Mouse (Mus musculus) neural tube, embryonic 11.5 days (tissue): ENCODE measurements around the gene Dnm1. TPM values are rescaled to one million over a fixed set of nuclear protein-coding genes. Genes with fewer than 3 reads are reported as not detected.

Source experiments
- ATAC-seq: fragments of 200-750 bp; cut with Nextera tagmentation; 2 replicates; pipeline ENCODE4 v1.8.0; 2017; ENCODE audit warnings: moderate number of reproducible peaks, mild to moderate bottlenecking, moderate TSS enrichment, moderate library complexity; ENCODE audit not compliant: insufficient read depth, low FRiP score, low TSS enrichment
- DNase-seq: peaks from one replicate; pipeline ENCODE4 v3.0.0-alpha.2; 2015; ENCODE audit warnings: low spot score
- H3K27ac ChIP-seq: fragments of 300-500 bp; sonication (generic); 2 replicates; pipeline ENCODE4 v1.5.1; 2014; ENCODE audit warnings: low read depth, mild to moderate bottlenecking, low read length
- H3K27me3 ChIP-seq: fragments of 300-500 bp; sonication (generic); 2 replicates; pipeline ENCODE4 v1.6.1; 2014; ENCODE audit warnings: mild to moderate bottlenecking, low read length, mixed read lengths; ENCODE audit not compliant: control insufficient read depth, insufficient read depth
- H3K36me3 ChIP-seq: fragments of 300-500 bp; sonication (generic); 2 replicates; pipeline ENCODE4 v1.6.1; 2014; ENCODE audit warnings: mild to moderate bottlenecking, low read length, moderate library complexity, mixed read lengths; ENCODE audit not compliant: control insufficient read depth, insufficient read depth
- H3K4me1 ChIP-seq: fragments of 300-500 bp; sonication (generic); 2 replicates; pipeline ENCODE4 v1.6.1; 2014; ENCODE audit warnings: low read length, mixed read lengths; ENCODE audit not compliant: control insufficient read depth, insufficient read depth
- H3K4me2 ChIP-seq: fragments of 300-500 bp; sonication (generic); 2 replicates; pipeline ENCODE4 v1.6.1; 2014; ENCODE audit warnings: low read depth, mild to moderate bottlenecking, moderate library complexity
- H3K4me3 ChIP-seq: fragments of 300-500 bp; sonication (generic); 2 replicates; pipeline ENCODE4 v1.5.1; 2014; ENCODE audit warnings: low read depth, low read length
- H3K9ac ChIP-seq: fragments of 300-500 bp; sonication (generic); 2 replicates; pipeline ENCODE4 v1.6.1; 2014; ENCODE audit warnings: mild to moderate bottlenecking, low read length
- H3K9me3 ChIP-seq: fragments of 300-500 bp; sonication (generic); 2 replicates; pipeline ENCODE4 v1.6.1; 2016; ENCODE audit warnings: low read length; ENCODE audit not compliant: control insufficient read depth
- WGBS: fragments of 180-500 bp; shearing (Covaris S2); extraction: QIAGEN DNeasy Blood & Tissue Kit; methylation state at CpG from one replicate; pipeline ENCODE4 v1.1.7; 2014; 5-methylcytosine and 5-hydroxymethylcytosine counted together
- polyA plus RNA-seq: library from polyadenylated mRNA; unstranded; fragments of >200 nt; fragmentation: Nextera tagmentation; extraction: Ambion mirVana; gene quantifications from 2 replicates; pipeline ENCODE4 v1.2.1, GENCODE M21; 2014

The Dnm1 gene
- polyA plus RNA-seq, 1 experiment from 2014 or later, result 23.7 TPM

GRCm38 (mm10) chr2:32348311-32348710 is 4.8 kb downstream of the Dnm1 start:
- peaks cover 11% of the 10 kb centered on the region for H3K4me1 ChIP-seq
- ATAC-seq (no peak), DNase-seq (no peak)
- H3K9ac ChIP-seq, result no peak overlapping the region
- H3K27me3 ChIP-seq, result no peaks in the 10 kb centered on the region; the same call in 1 of the 2 replicates
- no peaks in the 10 kb centered on the region for H3K9me3 ChIP-seq
- WGBS, result 79% methylated on average over 11 of the region's 11 CpGs
- no peak overlapping the region for H3K27ac ChIP-seq
- no peaks in the 10 kb centered on the region; the same call in 1 of the 2 replicates for H3K36me3 ChIP-seq
- no peak overlapping the region for H3K4me2 ChIP-seq
- no peak overlapping the region for H3K4me3 ChIP-seq

DNA sequence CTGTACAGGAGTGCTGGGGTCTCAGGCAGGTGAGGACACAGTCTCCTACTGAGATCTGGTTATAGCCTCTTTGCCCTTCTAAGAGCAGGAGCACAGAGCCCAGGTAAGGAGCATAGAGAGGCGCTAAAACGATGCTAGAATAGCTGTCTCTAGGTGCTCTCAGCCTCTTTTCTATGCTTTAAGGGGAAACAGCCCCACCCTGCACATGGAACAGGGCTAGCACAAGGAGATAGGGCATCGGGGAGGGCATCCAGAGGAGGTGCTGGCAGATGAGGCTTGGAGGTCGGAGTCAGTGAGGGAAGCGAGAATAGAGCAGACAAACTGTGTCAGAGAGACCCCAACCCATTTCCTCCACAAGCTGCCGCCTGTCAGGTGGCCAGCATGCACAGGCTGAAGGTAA is 6.1 kb downstream of the Dnm1 start:
- 69% methylated on average over 6 of the region's 6 CpGs for WGBS
- H3K4me1 ChIP-seq, result peaks cover 11% of the 10 kb centered on the region
- no peak overlapping the region for H3K9ac ChIP-seq
- DNase-seq, result no peak
- ATAC-seq, result no peak
- H3K4me2 ChIP-seq, result no peak overlapping the region
- no peak overlapping the region for H3K4me3 ChIP-seq
- no peak overlapping the region for H3K27ac ChIP-seq
- H3K27me3 ChIP-seq, result no peaks in the 10 kb centered on the region; the same call in 1 of the 2 replicates
- no peaks in the 10 kb centered on the region; the same call in 1 of the 2 replicates for H3K36me3 ChIP-seq
- H3K9me3 ChIP-seq, result no peaks in the 10 kb centered on the region

GRCm38 (mm10) chr2:32344598-32345321 is 8.4 kb downstream of the Dnm1 start:
- Histone ChIP-seq H3K27ac (no peak overlapping the region), H3K4me3 (no peak overlapping the region), H3K9me3 (no peaks in the 10 kb centered on the region), H3K36me3 (no peaks in the 10 kb centered on the region; the same call in 1 of the 2 replicates), H3K9ac (no peak overlapping the region), H3K4me1 (no peaks in the 10 kb centered on the region), H3K27me3 (no peaks in the 10 kb centered on the region), H3K4me2 (no peak overlapping the region)
- ATAC-seq, result no peak
- 72% methylated on average over 14 of the region's 14 CpGs for WGBS
- no peak for DNase-seq

DNA sequence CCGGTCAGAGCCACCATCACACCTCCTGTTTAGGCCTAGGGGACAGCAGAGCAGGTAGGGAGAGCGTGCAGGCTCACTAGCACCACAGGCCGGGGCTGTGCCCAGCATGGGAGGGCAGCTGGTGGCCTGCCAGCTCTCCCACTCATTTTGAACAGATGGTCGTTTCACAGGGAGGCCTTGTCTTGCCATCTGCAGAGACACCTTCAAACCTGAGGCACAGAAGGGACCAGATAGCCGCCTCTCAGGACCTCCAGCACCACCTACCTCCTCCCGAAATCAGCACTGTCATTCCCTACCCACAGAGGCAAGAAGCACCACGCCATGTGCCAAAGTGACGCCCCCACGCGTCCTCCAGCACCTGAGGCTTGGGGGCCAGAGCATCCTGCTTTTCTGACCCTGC is 9.1 kb downstream of the Dnm1 start:
- no peak overlapping the region for H3K27ac ChIP-seq
- H3K4me3 ChIP-seq, result no peak overlapping the region
- WGBS, result 77% methylated on average over 10 of the region's 10 CpGs
- H3K9me3 ChIP-seq, result no peaks in the 10 kb centered on the region
- no peak overlapping the region for H3K9ac ChIP-seq
- no peaks in the 10 kb centered on the region; the same call in 1 of the 2 replicates for H3K36me3 ChIP-seq
- no peaks in the 10 kb centered on the region for H3K4me1 ChIP-seq
- ATAC-seq (no peak), DNase-seq (no peak)
- no peaks in the 10 kb centered on the region for H3K27me3 ChIP-seq
- H3K4me2 ChIP-seq, result no peak overlapping the region

- no peak for DNase-seq
- H3K4me1 ChIP-seq, result no peaks in the 10 kb centered on the region
- H3K27ac ChIP-seq, result no peak overlapping the region
- H3K27me3 ChIP-seq, result no peaks in the 10 kb centered on the region
- no peak for ATAC-seq
- H3K36me3 ChIP-seq, result no peaks in the 10 kb centered on the region; the same call in 1 of the 2 replicates
- H3K9ac ChIP-seq, result no peak overlapping the region
- 93% methylated on average over 2 of the region's 2 CpGs for WGBS
- H3K4me3 ChIP-seq, result no peak overlapping the region
- H3K9me3 ChIP-seq, result no peaks in the 10 kb centered on the region
- H3K4me2 ChIP-seq, result no peak overlapping the region
Observed at GRCm38 (mm10) chr2:32343351-32343671, 9.8 kb downstream of the Dnm1 start.

- Histone ChIP-seq H3K27ac (no peak overlapping the region), H3K36me3 (no peaks in the 10 kb centered on the region), H3K9me3 (no peaks in the 10 kb centered on the region), H3K4me3 (no peak overlapping the region), H3K4me2 (no peak overlapping the region), H3K4me1 (no peaks in the 10 kb centered on the region), H3K9ac (no peak overlapping the region), H3K27me3 (no peaks in the 10 kb centered on the region; the same call in 1 of the 2 replicates)
- ATAC-seq (no peak), DNase-seq (no peak)
- 70% methylated on average over 6 of the region's 6 CpGs for WGBS
Observed at GRCm38 (mm10) chr2:32342539-32343350, 10.4 kb downstream of the Dnm1 start.

DNA sequence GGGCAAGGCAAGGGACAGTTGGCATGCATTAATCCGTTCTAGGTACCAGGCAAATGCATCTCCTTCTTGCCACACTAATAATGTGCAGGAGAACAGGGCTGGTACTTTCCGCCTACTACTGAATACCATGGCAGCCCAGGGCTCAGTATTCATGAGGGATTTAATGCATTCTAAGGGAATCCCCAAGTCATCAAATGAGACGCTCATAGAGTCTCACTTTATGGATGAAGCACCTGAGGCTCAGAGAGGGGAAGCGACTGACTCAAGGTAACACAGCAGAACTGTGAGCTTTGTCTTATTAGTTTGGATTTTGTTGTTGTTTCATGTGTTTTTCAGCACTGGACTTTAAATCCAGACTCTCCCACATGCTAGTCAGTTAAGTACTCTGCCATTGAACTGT is 11.1 kb downstream of the Dnm1 start:
- DNase-seq (no peak), ATAC-seq (no peak)
- 80% methylated on average over 4 of the region's 4 CpGs for WGBS
- no peaks in the 10 kb centered on the region for H3K4me1 ChIP-seq
- H3K9ac ChIP-seq, result no peak overlapping the region
- no peak overlapping the region for H3K27ac ChIP-seq
- H3K4me3 ChIP-seq, result no peak overlapping the region
- H3K9me3 ChIP-seq, result no peaks in the 10 kb centered on the region
- no peaks in the 10 kb centered on the region; the same call in 1 of the 2 replicates for H3K27me3 ChIP-seq
- H3K4me2 ChIP-seq, result no peak overlapping the region
- no peaks in the 10 kb centered on the region for H3K36me3 ChIP-seq

- no peaks in the 10 kb centered on the region; the same call in 1 of the 2 replicates for H3K27me3 ChIP-seq
- H3K4me2 ChIP-seq, result no peak overlapping the region
- no peak overlapping the region for H3K27ac ChIP-seq
- H3K36me3 ChIP-seq, result no peaks in the 10 kb centered on the region
- no peak for DNase-seq
- ATAC-seq, result no peak
- H3K9ac ChIP-seq, result no peak overlapping the region
- WGBS, result 87% methylated on average over 4 of the region's 4 CpGs
- H3K4me1 ChIP-seq, result no peaks in the 10 kb centered on the region
- no peak overlapping the region for H3K4me3 ChIP-seq
- no peaks in the 10 kb centered on the region for H3K9me3 ChIP-seq
Observed at GRCm38 (mm10) chr2:32341634-32341939, 11.6 kb downstream of the Dnm1 start.
